Mouse (Mus musculus): Measurements from ENCODE around the gene Shc1.
A peak's percentile ranks its signal among the peaks of the same experiment; 100 is the strongest.

Gene Shc1

DNA sequence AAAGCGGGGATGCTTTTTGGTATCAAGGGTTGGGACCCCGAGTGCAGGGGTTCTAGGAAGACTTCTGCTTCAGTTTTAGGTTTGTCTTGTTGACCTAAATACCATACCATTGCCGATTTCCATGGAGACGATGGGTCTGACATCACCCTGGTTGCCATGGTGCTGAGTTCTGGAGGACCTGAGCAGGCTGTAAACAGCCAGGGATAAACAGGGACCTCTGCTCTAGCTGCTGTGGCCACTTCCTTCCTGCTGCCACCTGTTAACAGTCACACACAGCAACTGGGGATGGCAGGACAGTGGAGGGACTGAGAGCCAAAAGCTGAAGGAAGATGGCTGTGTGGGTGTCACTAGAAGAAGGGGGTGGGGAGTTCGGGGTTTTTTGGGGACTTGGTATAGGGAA lies 19.0 kb downstream of the Shc1 start:
- Histone ChIP-seq H3K36me3 (ENCODE audit: control insufficient read depth, insufficient read depth, low read length, poor library complexity, severe bottlenecking) (peaks cover 9% of the 10 kb centered on the region), H3K27me3 (ENCODE audit: control insufficient read depth, insufficient read depth, low read length, poor library complexity, severe bottlenecking) (no peaks in the 10 kb centered on the region)
- DNase-seq (ENCODE audit: low read depth, low spot score): peak; percentile 80

DNA sequence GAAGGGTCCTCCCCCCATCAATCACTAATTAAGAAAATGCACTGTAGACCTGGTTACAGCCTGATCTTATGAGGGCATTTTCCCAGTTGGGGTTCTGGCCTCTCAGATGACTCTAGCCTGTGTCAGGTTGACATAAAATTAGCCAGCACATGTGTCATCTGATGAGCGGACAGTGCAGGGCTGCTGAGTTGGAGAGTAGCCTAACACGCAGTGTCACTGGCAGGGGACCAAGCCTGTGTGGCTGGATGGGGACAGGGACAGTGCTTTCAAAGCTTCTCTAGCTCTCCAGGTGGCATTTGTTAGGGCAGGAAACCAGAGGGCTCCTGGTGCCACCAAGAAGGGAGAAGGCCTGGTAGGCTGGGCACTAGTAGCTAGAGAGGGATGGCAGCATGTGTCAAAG lies 22.4 kb downstream of the Shc1 start:
- no peaks in the 10 kb centered on the region for H3K27me3 ChIP-seq (ENCODE audit: control insufficient read depth, insufficient read depth, low read length, poor library complexity, severe bottlenecking)
- H3K36me3 ChIP-seq (ENCODE audit: control insufficient read depth, insufficient read depth, low read length, poor library complexity, severe bottlenecking): peaks cover 10% of the 10 kb centered on the region
- no peak for DNase-seq (ENCODE audit: low read depth, low spot score)

DNA sequence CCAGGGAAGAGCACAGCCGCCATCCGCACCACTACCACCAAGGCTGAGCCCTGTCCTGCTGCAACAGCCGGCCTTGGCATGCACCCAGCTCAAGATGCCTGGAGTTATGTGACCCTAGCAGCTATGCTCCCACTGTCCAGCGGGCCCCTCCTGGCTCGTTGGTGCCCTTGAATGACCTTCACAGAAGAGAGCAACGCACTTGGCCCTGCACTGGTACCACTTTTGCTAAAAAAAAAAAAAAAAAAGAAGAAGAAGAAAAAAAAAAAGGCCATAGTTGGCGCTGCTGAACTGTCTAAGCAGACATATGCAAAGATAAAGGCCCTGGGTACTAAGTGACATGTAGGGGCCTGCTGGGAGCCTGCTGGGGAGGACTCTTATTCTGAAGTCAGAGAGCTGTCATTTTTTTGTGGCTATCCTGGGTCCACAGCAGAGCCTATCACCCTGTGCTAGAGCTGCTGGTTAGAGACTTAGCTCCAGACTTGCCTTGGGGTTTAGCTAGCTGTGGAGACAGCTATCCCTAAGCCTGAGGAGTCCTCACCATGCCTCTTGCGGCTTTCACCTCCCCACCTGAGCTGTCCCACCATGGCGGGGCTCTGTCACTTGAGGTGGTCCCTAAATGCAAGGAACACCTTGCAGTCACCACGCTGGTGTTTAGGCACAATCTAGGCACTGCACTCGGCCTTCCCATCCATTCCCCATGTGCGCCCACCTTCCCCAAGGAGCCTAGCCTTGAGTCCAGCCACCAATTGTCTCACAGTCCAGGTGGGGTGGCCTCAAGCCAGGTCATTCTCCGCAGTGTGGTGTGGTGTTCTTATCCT lies 30.7 kb downstream of the Shc1 start:
- DNase-seq (ENCODE audit: low read depth, low spot score): peak; percentile 68
- peaks cover 7% of the 10 kb centered on the region; the same call in 1 of the 2 replicates for H3K36me3 ChIP-seq (ENCODE audit: control insufficient read depth, insufficient read depth, low read length, poor library complexity, severe bottlenecking)

DNA sequence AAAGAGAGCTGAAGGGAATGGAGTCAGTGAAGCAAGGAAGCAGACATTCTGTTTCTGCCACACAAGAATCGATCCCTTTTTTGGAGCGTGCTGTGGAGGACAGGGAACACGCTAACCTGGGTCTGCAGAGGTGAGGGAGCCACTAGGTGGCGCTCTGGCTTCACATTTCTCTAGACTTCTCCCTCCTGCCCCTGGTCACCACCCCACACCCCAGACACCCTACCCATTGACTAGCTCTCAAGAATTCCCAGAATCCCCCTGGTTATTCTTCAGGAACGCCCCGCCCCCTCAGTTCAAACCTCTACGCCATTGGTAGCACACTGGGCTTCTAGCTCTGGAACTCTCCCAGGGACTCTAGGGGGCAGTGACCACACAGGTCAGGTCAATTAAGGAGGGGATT lies 31.3 kb downstream of the Shc1 start:
- no peaks in the 10 kb centered on the region for H3K27me3 ChIP-seq (ENCODE audit: control insufficient read depth, insufficient read depth, low read length, poor library complexity, severe bottlenecking)
- H3K36me3 ChIP-seq (ENCODE audit: control insufficient read depth, insufficient read depth, low read length, poor library complexity, severe bottlenecking): peaks cover 7% of the 10 kb centered on the region; the same call in 1 of the 2 replicates
- DNase-seq (ENCODE audit: low read depth, low spot score): peak; percentile 86

More for the DNA sequence above, 30.7 kb downstream of the Shc1 start:
- H3K27me3 ChIP-seq (ENCODE audit: control insufficient read depth, insufficient read depth, low read length, poor library complexity, severe bottlenecking): no peaks in the 10 kb centered on the region

DNA sequence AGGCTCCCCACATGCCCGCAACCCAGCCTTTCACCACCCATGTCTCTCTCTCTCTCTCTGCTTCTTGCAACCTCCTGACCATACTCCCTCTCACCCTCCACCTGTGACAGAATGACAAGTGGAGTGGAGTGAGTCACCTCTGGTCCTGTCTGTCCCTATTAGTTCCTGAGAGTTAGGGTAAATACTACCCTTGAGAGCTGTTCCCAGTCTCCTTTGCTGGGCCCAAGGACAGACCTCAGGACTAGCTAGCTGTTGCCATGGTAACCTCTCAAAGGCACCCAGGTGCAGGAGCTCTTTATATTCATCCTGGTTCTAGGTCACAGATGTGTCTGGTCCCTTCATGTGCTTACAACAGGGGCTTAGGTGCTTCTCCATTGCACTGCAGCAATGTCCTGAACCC lies 33.7 kb downstream of the Shc1 start:
- H3K27me3 ChIP-seq (ENCODE audit: control insufficient read depth, insufficient read depth, low read length, poor library complexity, severe bottlenecking): no peaks in the 10 kb centered on the region
- DNase-seq (ENCODE audit: low read depth, low spot score): no peak
- no peaks in the 10 kb centered on the region; the same call in 1 of the 2 replicates for H3K36me3 ChIP-seq (ENCODE audit: control insufficient read depth, insufficient read depth, low read length, poor library complexity, severe bottlenecking)

DNA sequence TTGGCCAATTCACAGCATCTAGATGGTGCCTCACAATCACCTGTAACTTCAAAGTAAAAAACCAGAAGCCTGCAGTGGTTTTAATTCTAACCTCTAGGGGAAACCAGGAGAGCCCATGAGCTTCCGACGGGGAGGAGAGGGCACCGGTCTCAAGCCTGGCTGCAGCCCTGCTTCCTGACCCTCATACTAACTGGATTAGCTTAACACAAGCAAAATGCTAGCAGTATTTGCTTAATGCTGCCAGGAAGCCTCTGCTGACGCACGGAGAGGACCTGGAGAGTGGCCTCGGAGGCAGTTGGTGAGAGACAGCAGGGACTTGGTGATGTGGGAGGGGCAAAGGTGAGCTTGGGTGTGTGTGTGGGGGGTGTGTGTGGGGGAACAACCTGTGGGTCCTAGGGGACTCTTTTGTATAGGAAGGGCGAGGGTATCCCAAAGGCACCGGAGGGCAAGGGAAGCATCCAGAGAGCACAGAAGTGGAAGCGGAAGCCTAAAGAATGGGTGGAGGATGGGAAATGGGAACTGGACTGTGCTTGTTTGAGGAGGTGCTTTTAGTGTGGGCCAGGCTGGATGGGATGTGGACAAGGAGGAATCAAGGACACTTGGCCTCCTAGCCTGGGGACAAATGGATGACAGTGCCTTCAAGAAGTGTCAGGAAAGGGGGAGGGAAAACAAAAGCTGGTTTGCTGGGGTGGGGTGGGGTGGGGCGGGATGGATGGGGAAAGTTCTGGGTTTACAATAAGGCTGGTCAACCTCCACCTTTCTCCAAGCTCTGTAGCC lies 36.3 kb downstream of the Shc1 start, which contains the start of gene Pmvk:
TSS of gene Pmvk (plus strand) at position 141 of the 777 bp plus-strand sequence.
- Histone ChIP-seq H3K27me3 (ENCODE audit: control insufficient read depth, insufficient read depth, low read length, poor library complexity, severe bottlenecking) (no peaks in the 10 kb centered on the region), H3K36me3 (ENCODE audit: control insufficient read depth, insufficient read depth, low read length, poor library complexity, severe bottlenecking) (no peaks in the 10 kb centered on the region)
- DNase-seq (ENCODE audit: low read depth, low spot score): no peak

DNA sequence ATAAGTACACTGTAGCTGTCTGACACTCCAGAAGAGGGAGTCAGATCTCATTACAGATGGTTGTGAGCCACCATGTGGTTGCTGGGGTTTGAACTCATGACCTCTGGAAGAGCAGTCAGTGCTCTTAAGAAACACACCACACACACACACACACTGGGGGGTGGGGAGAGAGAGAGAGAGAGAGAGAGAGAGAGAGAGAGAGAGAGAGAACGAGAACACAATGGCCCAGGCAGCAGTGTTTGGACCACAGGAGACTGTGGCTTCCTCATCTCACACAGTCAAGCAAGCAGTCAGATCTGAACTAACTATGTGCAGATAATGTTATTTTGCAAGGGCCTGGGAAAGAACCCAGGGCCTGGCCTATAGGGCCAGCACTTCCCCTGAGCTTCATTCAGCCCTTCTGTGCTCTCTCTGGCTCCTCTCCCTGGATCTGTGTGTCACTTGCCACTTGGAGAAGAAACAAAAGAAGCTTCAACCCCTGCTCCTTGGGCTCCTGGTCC lies 37.6 kb downstream of the Shc1 start:
- no peak for DNase-seq (ENCODE audit: low read depth, low spot score)
- H3K36me3 ChIP-seq (ENCODE audit: control insufficient read depth, insufficient read depth, low read length, poor library complexity, severe bottlenecking): no peaks in the 10 kb centered on the region
- no peaks in the 10 kb centered on the region for H3K27me3 ChIP-seq (ENCODE audit: control insufficient read depth, insufficient read depth, low read length, poor library complexity, severe bottlenecking)

DNA sequence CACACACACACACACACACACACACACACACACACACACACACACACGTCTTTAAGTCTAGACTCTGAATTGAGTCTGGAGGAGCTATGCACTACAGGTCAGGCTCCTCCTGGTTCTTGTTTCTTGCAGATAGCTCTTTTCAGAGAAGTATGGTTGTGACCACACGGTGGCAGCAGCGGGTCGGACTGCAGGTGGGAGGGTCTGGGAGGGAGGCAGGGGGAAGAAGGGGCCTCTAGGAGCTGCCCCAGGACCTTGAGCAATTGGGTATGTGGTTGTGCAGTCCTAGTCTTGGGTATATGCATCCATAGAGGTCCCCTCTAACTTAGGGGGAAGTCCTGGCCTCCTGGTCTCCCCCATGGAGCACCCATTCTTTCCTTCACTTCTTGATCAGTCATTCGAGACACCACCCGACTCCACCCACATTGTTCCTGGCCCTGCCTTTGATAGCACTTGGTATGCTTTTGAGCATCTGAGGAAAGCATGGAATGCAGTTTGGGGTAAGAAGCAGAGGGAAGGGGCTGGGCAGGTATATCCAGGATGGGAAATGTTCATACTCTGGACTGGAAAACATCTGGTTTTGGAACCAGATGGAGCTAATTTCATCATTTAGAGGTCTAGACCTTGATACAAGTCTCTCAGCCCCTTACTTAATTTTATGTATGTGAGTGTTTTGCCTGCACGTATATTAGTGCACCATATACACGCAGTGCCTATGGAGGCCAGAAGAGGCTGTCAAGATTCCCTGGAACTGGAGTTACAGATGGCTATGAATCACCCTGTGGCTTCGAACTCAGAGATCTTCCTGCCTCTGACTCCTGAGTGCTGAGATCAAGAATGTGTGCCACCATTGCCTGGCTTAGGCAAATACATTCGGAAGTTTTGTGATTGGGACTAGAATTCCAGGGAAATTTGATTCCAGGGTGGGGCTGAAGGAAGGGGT lies 38.8 kb downstream of the Shc1 start:
- no peaks in the 10 kb centered on the region for H3K27me3 ChIP-seq (ENCODE audit: control insufficient read depth, insufficient read depth, low read length, poor library complexity, severe bottlenecking)
- peak; percentile 91 for DNase-seq (ENCODE audit: low read depth, low spot score)
- H3K36me3 ChIP-seq (ENCODE audit: control insufficient read depth, insufficient read depth, low read length, poor library complexity, severe bottlenecking): no peaks in the 10 kb centered on the region

DNA sequence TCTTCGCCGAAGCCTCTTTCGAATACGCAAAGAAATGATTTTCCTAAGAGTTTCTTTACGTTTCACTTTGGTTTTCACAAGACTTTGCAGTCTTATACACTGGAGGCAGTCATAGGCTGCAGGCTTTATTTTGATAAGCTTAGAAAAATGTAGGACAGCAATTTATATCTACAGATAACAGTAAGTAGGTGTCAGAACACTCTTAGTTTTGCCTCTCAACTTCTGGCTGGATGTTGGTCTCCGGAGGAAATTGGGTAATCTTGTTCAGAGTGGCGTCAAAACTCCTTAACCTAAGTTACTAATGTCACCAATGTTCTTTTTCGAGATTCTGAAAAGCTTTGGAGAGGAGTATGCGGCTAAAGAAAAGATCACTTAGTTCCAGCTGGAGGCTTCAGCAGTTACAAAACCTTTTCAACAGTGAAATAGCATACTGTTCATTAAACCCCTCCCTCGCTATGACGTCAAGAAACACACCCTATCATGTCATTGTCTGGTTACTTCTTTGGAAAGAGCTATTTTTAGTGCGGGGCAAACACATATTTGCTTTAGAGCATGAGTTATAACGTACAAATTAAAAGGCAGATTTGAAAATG lies 40.2 kb downstream of the Shc1 start:
- no peak for DNase-seq (ENCODE audit: low read depth, low spot score)
- no peaks in the 10 kb centered on the region for H3K27me3 ChIP-seq (ENCODE audit: control insufficient read depth, insufficient read depth, low read length, poor library complexity, severe bottlenecking)
- H3K36me3 ChIP-seq (ENCODE audit: control insufficient read depth, insufficient read depth, low read length, poor library complexity, severe bottlenecking): no peaks in the 10 kb centered on the region

DNA sequence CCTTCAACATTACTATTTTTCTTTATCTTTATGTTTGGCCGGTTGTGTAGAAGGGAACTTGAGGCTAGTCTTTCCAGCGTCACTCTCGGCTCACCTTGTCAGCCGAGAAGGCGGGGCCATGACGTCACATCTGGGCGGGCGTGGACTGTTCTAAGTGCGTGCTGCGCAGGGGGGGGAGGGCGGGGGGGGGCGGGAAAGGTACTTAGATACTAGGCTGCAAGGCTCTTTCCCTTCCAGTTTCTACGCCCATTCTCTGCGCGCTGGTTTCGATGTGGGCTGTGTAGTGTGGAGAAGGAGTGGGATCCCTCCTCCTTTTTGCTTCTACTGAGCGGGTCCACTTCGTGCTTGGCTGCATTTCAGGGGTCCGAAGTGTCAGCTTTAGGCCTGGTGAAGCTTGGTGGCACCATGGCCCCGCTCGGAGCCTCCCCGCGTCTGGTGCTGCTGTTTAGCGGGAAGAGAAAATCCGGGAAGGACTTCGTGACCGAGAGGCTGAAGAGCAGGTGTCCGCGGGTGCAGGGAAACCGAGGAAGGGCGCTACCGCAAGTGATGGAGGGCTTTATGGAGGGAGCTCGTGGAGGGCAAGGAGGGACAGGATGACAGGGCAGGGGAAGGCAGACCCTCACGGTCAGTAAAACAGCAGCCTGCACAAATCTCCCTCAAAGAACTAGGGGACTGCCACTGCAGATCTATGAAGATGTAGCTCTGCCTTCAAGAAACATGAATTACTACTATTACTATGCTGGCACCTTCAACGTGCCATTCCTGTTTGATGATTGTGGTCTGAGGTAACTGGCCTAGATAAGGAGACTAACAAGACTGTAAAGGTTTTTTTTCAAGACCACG lies 40.9 kb downstream of the Shc1 start:
- Histone ChIP-seq H3K27me3 (ENCODE audit: control insufficient read depth, insufficient read depth, low read length, poor library complexity, severe bottlenecking) (no peaks in the 10 kb centered on the region), H3K36me3 (ENCODE audit: control insufficient read depth, insufficient read depth, low read length, poor library complexity, severe bottlenecking) (no peaks in the 10 kb centered on the region)
- peak; percentile 98 for DNase-seq (ENCODE audit: low read depth, low spot score)

DNA sequence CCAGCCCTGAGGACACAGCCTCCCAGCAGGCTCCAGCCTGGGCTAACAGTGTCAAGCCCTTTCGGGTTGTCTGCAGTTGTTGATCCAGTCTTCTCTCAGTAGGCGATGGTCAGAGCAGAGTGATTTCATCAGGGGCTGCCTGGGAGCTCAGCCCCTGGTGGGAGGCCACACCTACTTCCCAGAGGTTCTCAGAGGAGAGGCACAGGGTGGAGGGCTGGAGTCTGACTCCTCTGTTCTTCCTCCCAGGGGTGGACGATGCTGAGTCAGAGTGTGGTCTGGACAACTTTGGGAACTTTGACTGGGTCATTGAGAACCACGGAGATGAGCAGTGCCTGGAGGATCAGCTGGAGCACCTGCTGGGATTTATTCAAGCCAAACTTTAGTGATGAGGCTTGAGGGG lies 50.0 kb downstream of the Shc1 start:
- DNase-seq (ENCODE audit: low read depth, low spot score): no peak
- Histone ChIP-seq H3K36me3 (ENCODE audit: control insufficient read depth, insufficient read depth, low read length, poor library complexity, severe bottlenecking) (peaks cover 3% of the 10 kb centered on the region), H3K27me3 (ENCODE audit: control insufficient read depth, insufficient read depth, low read length, poor library complexity, severe bottlenecking) (no peaks in the 10 kb centered on the region)

DNA sequence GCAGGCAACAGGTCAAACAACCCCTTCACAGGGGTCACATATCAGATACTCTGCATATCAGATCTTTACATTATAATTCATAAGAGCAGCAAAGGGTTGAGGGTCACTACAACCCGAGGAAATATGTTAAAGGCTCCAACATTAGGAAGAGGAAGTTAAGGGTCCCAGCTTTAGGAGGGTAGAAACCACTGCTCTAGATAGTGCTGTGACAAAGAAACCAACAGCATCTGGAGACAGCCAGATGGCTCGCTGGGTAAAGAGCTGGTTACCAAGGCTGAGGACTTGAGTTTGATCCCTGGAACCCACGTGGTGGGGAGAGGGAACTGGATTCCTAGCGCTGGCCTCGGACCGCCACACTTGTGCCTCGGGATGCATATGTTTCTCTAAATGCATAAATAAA lies 54.0 kb downstream of the Shc1 start:
- peaks cover 3% of the 10 kb centered on the region for H3K36me3 ChIP-seq (ENCODE audit: control insufficient read depth, insufficient read depth, low read length, poor library complexity, severe bottlenecking)
- H3K27me3 ChIP-seq (ENCODE audit: control insufficient read depth, insufficient read depth, low read length, poor library complexity, severe bottlenecking): no peaks in the 10 kb centered on the region
- DNase-seq (ENCODE audit: low read depth, low spot score): no peak

DNA sequence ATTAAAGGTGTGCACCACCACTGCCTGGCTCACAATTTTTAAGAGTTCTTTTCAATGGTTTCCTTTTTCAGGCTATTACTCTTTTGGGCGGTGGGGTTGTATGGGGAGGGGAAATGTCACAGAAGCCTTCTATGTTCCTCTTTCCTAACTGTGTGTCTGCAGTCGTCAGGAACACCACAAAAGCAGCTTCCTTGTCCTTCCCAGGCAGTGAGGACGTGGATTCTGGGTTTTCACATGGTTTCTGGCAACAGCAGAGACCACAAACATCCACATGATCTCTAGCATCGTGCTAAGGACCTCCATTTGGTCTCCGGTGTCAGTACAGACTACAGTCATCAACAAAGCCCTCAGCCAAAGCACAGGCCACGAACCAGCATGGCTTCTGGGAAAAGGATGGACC lies 55.6 kb downstream of the Shc1 start:
- no peak for DNase-seq (ENCODE audit: low read depth, low spot score)
- no peaks in the 10 kb centered on the region; the same call in 1 of the 2 replicates for H3K36me3 ChIP-seq (ENCODE audit: control insufficient read depth, insufficient read depth, low read length, poor library complexity, severe bottlenecking)
- H3K27me3 ChIP-seq (ENCODE audit: control insufficient read depth, insufficient read depth, low read length, poor library complexity, severe bottlenecking): no peaks in the 10 kb centered on the region
